Mouse (Mus musculus) embryo, embryonic 11 days (tissue): ENCODE results near the gene Hdgfl1.

Source experiments
- DNase-seq: peaks from one replicate; pipeline ENCODE4 v3.0.0-alpha.2; 2015

Hdgfl1 gene

GRCm38 (mm10) chr13:26769955-26770354 lies at the start of gene Hdgfl1:
TSS of gene Hdgfl1 (minus strand) at chr13:26770165.
- DNase-seq = no peak

- DNase-seq = no peak
These were observed 25.5 kb upstream of the Hdgfl1 start for GRCm38 (mm10) chr13:26795460-26795859.

DNA sequence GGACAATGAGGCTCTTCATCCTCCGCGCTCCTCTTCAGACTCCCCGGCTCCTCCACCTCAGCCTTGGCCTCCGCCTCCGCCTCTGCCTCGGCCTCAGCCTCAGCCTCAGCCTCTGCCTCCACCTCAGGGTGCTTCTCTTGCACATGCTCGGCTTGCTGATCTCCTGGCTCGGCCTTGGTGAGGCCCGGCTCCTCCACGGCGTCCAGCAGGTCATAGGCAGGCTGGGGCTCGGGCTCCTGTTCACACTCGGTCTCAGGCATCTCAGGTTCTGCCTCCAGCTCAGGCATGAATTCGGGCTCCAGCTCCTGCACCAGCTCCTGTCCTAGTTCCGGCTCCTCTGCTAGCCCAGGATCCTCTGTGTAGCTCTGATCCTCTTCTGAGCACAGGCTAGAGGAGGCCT lies 541 bp downstream of the Hdgfl1 start:
- DNase-seq = no peak

GRCm38 (mm10) chr13:26761966-26762803 lies 7.8 kb downstream of the Hdgfl1 start:
- no peak for DNase-seq

DNA sequence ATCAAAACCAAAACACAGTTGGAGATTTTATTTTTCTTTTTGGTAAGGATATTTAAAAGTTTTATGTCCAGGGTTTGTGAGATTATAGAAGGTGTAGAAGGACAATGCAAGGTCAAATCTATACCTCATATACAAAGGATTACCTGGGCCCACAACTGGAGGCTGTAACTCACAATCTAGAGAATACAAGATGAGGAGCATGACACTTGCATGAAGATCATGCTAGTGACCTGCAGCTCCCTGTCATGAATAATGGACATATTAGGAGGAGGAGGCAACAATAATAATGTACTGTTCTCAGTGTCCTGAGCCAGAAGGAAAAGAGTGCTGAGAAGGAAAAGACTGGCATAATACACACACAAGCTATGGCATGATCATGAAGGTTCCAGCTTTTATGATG lies 17.1 kb downstream of the Hdgfl1 start:
- no peak for DNase-seq

GRCm38 (mm10) chr13:26752414-26752813 lies 17.6 kb downstream of the Hdgfl1 start:
- no peak for DNase-seq

DNA sequence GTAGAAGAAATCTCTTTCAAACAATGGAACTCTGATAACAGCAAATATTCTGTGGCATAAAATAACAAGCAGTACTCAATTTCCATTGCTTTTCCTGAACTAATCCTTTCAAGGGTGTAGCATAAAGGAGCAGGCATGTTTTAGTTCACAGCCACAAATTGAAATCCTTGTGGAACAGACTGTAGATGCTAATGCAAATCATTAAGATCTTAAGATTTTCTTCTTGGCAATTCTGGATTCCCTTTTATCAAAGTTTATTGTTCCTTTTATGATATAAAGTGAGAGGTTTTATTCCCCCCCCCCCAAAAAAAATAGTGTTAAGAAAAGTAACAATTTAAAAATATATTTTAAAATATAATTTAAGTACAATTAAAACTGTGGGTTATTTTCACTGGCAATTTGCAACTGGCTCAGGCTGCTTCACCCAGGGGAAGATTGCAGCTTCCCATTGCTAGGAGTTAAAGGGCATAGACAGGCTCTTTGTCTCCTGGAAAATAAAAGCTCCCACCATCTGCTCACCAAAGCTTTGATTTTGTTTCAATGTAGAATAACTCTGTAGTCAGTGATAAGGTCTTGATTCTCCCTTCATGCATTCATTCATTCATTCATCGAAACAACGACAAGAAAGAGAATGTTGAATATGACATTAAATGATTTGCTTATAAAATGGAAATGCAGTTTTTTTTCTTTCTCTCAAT lies 24.1 kb downstream of the Hdgfl1 start:
- DNase-seq = peak; percentile 38

- no peak for DNase-seq
These were observed 24.8 kb downstream of the Hdgfl1 start for GRCm38 (mm10) chr13:26745059-26745759.

- no peak for DNase-seq
These were observed 25.9 kb downstream of the Hdgfl1 start for GRCm38 (mm10) chr13:26744068-26744467.

GRCm38 (mm10) chr13:26734981-26735380 lies 35.0 kb downstream of the Hdgfl1 start:
- DNase-seq = peak; percentile 39

- no peak for DNase-seq
These were observed 45.7 kb downstream of the Hdgfl1 start for GRCm38 (mm10) chr13:26724250-26724649.

- no peak for DNase-seq
These were observed 48.6 kb downstream of the Hdgfl1 start for GRCm38 (mm10) chr13:26721333-26721732.

DNA sequence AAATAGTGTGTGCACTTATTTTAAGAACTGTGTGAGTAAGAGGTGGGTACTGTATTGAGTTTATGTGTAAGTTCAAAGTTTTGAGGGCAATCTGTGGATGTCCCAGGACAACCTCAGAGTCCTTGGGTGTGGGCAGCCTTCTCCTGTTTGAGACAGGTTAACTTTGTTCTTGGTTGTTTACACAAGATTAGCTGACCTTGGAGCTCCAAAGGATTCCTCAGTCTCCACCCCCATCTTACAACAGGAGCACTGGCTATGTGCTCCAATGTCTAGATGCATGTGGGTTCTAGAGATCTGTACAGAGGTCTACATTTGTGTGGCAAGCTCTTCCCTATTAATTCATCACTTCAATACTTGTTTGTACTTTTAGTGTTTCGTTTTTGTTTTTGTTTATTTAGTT lies 49.0 kb downstream of the Hdgfl1 start:
- DNase-seq = no peak

DNA sequence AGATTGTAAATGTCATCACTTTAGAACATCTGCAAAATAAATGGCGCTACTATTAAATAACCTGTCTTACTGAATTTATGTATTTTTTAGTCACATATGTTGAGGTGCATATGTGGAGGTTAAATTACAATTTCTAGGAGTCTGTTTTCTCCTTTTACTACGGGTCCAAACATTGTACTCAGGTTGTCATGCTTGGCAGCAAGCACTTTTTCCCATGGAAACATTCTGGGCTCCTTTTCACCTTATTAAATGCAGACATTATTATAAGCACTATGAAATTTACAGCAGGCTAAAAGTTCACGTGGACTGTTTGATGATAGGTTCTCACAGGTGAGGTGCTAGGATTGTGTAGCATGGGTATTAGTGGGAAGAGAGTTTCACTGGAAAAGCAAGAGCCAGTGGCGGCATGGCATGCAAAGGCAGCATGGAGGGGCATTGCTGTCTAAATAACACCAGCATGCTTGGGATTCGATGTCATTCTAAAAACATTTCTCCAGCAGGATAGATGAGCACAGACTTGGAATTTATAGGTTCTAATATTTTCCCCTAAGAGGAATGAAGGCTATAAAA lies 50.7 kb downstream of the Hdgfl1 start:
- no peak for DNase-seq
